Mouse (Mus musculus): ENCODE data around the gene Gm12258. TPM values are rescaled to one million over a fixed set of nuclear protein-coding genes. Genes with fewer than 3 reads are reported as not detected.
"Not testable (repeated sequence)": the region's sequence is repeated elsewhere in the genome, so short reads cannot be mapped to it uniquely, and the experiment has no call there.

The Gm12258 gene
- 2.6 and 2.9 TPM in 2 replicates for polyA plus RNA-seq (2012; rRNA removed)

DNA sequence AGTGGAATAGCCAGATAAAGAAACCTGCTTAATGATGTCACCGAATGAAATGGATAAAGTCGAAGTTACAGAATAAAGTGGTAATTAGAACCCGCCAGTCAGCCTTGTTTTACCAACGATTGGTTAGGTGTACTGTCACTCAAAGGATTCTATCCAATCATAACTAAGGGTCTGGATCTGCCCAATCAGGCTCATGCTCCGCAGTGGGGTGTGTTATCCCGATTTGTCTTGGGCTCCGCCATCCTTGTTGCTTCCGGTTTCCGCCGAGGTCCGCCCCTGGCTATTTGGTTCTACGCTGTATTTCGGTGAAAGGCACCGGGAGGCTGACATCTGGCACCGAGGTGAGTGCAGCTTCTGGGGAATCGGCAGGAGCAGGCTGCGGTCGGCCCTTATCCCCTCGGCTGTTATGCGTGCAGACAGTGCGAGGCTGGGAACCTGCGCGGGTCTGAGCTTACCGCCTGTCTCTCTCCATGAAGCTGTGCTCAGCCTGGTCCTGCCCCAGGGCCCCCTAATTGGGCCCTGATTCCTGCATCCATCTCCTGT is at the start of gene Gm12258:
Gm12258 (plus strand) TSS at position 240 of the 543 bp plus-strand sequence.
- Histone ChIP-seq H3K36me3 (ENCODE audit: control insufficient read depth, insufficient read depth, low read length) (peaks cover 4% of the 10 kb centered on the region; the same call in 1 of the 2 replicates), H3K27me3 (ENCODE audit: control insufficient read depth, insufficient read depth, low read length) (no peaks in the 10 kb centered on the region), H3K4me1 (ENCODE audit: control insufficient read depth, insufficient read depth, insufficient read length) (no peaks in the 10 kb centered on the region; the same call in none of the 2 replicates), H3K4me3 (ENCODE audit: extremely low read depth, insufficient read depth, insufficient read length) (peak within 1 kb of the TSS; percentile 72), H3K27ac (ENCODE audit: insufficient read depth, low read length) (peak within 1 kb of the TSS; percentile 46; the same call in 1 of the 2 replicates)
- peak; percentile 77 to 99 for DNase-seq (ENCODE audit: low read depth in 1 of 2, low spot score in 2 of 2)
- TF ChIP-seq CTCF (IDR thresholded peaks at IDR 0.05; ENCODE audit: extremely low read depth, insufficient read depth, insufficient read length, insufficient replicate concordance), result no peak
- peak; percentile 13; the same call in 1 of the 2 replicates for TF ChIP-seq POLR2A (IDR thresholded peaks at IDR 0.05; ENCODE audit: low read depth, low read length)
- WGBS, result under 1% methylated on average over 24 of the region's 24 CpGs

DNA sequence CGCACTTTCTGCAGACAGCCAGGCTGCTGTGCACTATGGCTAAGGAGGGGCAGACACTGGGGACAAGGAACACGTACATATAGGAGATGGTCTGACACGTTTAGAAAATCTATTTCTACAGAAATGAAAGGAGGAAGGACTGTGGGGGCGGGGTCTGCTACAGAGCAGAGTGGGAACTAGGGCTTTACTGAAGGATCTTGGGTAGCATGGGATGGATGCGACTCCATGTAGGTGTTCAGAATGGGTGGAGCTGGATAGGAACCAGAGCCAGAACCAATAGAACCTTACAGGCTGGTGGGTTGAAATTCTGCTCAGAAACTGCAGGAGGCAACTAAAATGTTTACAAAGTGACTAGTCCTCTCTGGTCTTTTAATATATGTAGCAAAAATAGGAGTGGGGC is 47.2 kb upstream of the Gm12258 start:
- Histone ChIP-seq H3K4me3 (ENCODE audit: extremely low read depth, insufficient read depth, insufficient read length) (no peak overlapping the region), H3K36me3 (ENCODE audit: control insufficient read depth, insufficient read depth, low read length) (no peaks in the 10 kb centered on the region), H3K27ac (ENCODE audit: insufficient read depth, low read length) (no peak overlapping the region), H3K4me1 (ENCODE audit: control insufficient read depth, insufficient read depth, insufficient read length) (no peaks in the 10 kb centered on the region), H3K27me3 (ENCODE audit: control insufficient read depth, insufficient read depth, low read length) (no peaks in the 10 kb centered on the region)
- 55% methylated on average over 5 of the region's 5 CpGs for WGBS
- TF ChIP-seq POLR2A (IDR thresholded peaks at IDR 0.05; ENCODE audit: low read depth, low read length) (no peak), CTCF (IDR thresholded peaks at IDR 0.05; ENCODE audit: extremely low read depth, insufficient read depth, insufficient read length, insufficient replicate concordance) (no peak)
- no peak for DNase-seq (ENCODE audit: low read depth in 1 of 2, low spot score in 2 of 2)

DNA sequence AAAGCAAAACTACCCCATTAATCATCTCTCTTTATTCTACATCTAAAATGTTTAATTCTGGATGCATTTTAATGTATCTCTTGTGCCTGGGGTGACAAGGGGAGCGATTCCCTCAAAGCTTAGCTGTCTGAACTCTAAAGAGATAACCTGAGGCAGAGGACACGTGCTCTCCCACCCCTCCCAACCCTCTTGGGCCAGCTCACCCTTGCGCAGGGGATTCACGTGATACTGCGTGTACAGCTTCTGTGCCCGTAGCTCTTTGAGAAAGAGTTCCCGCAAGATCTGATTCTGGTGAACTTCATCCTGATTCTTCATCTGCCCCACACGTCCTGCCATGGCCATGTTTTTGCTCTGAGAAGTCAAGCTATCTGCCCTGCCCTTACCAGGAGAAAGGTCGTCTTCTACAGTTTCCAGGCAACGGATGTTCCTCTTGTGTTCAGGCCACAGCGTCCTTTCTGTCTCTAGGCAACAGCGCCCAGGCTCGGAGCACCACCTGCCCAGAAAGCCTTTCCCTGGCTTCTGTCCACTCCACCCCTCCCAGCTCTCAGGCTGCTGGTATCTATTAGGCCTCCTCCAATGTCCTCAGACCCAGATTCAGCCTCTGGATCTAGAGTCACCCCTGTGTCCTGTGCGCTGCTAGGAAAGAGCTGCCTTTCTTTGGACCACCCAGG is 45.3 kb upstream of the Gm12258 start, which contains the start of gene Fam183b:
Fam183b (minus strand) TSS at position 403 of the 671 bp plus-strand sequence.
- Histone ChIP-seq H3K4me3 (ENCODE audit: extremely low read depth, insufficient read depth, insufficient read length) (no peak within 1 kb of the TSS; the same call in 1 of the 2 replicates), H3K36me3 (ENCODE audit: control insufficient read depth, insufficient read depth, low read length) (no peaks in the 10 kb centered on the region), H3K27me3 (ENCODE audit: control insufficient read depth, insufficient read depth, low read length) (no peaks in the 10 kb centered on the region), H3K4me1 (ENCODE audit: control insufficient read depth, insufficient read depth, insufficient read length) (no peaks in the 10 kb centered on the region), H3K27ac (ENCODE audit: insufficient read depth, low read length) (no peak within 1 kb of the TSS)
- DNase-seq (ENCODE audit: low read depth in 1 of 2, low spot score in 2 of 2), result no peak
- WGBS, result 41% methylated on average over 14 of the region's 14 CpGs
- TF ChIP-seq POLR2A (IDR thresholded peaks at IDR 0.05; ENCODE audit: low read depth, low read length) (no peak), CTCF (IDR thresholded peaks at IDR 0.05; ENCODE audit: extremely low read depth, insufficient read depth, insufficient read length, insufficient replicate concordance) (no peak)

DNA sequence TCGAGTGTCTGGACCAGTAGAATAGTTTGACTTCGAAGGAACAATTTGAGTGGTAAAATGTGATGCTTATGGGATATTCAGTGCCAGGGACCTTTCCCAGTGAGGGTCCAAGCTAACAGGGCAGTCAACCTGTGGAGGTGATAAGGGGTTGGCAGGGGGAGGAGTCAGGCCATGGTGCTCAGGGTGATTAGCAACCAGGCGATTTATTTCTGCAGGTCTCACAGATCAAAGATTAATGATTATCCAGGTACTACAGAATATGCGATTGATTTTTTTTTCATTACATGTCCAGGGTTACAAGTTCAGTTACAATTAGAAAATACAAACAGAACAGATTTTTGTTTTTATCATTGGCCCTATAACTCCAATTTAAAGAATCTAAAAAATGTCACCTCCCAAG is 43.1 kb upstream of the Gm12258 start:
- DNase-seq (ENCODE audit: low read depth in 1 of 2, low spot score in 2 of 2), result no peak
- Histone ChIP-seq H3K36me3 (ENCODE audit: control insufficient read depth, insufficient read depth, low read length) (no peaks in the 10 kb centered on the region), H3K4me1 (ENCODE audit: control insufficient read depth, insufficient read depth, insufficient read length) (no peaks in the 10 kb centered on the region), H3K27me3 (ENCODE audit: control insufficient read depth, insufficient read depth, low read length) (no peaks in the 10 kb centered on the region), H3K27ac (ENCODE audit: insufficient read depth, low read length) (no peak overlapping the region), H3K4me3 (ENCODE audit: extremely low read depth, insufficient read depth, insufficient read length) (no peak overlapping the region)
- TF ChIP-seq CTCF (IDR thresholded peaks at IDR 0.05; ENCODE audit: extremely low read depth, insufficient read depth, insufficient read length, insufficient replicate concordance) (no peak), POLR2A (IDR thresholded peaks at IDR 0.05; ENCODE audit: low read depth, low read length) (no peak)
- WGBS, result 79% methylated on average over 4 of the region's 4 CpGs

DNA sequence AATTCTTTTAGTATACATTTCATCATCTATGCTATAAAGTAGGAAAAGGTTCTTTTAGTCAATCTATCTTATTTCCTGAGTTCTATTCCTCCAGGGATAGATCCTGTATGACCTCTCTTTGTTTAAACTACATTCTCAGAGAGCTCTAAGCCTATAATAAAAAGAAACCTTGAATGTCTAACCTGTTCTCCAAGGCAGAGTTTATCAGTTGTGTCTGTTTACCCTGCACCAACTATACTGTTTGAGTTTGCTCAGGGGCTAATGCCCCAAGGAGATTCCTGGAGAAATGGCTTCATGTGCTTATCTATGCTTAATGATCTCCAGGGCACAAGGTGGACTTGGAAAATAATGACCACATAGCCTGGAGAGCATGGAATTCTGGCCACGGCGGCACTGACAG is 42.6 kb upstream of the Gm12258 start:
- H3K4me1 ChIP-seq (ENCODE audit: control insufficient read depth, insufficient read depth, insufficient read length), result no peaks in the 10 kb centered on the region
- TF ChIP-seq CTCF (IDR thresholded peaks at IDR 0.05; ENCODE audit: extremely low read depth, insufficient read depth, insufficient read length, insufficient replicate concordance), result no peak
- TF ChIP-seq POLR2A (IDR thresholded peaks at IDR 0.05; ENCODE audit: low read depth, low read length), result no peak
- WGBS, result 78% methylated on average over 2 of the region's 2 CpGs
- no peak overlapping the region for H3K4me3 ChIP-seq (ENCODE audit: extremely low read depth, insufficient read depth, insufficient read length)
- H3K36me3 ChIP-seq (ENCODE audit: control insufficient read depth, insufficient read depth, low read length), result no peaks in the 10 kb centered on the region
- H3K27ac ChIP-seq (ENCODE audit: insufficient read depth, low read length), result no peak overlapping the region
- no peaks in the 10 kb centered on the region for H3K27me3 ChIP-seq (ENCODE audit: control insufficient read depth, insufficient read depth, low read length)
- no peak for DNase-seq (ENCODE audit: low read depth in 1 of 2, low spot score in 2 of 2)

DNA sequence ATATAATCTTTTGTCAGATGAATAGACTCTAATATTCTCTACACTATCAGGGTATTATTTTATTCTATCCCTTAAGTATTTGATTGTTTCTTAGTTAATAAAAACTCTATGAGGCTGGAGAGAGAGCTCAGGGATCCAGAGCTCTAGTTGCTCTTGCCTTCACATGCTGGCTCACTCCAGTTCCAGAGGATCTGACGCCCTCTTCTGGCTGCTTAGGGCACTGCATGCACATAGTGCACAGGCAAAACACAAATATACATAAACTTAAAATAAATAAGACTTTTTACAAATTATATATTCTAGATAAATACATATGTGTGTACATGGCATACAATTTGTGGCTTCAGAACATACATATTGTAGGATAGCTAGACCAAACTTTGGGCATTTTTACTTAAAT is 35.0 kb upstream of the Gm12258 start:
- Histone ChIP-seq H3K36me3 (ENCODE audit: control insufficient read depth, insufficient read depth, low read length) (no peaks in the 10 kb centered on the region), H3K27me3 (ENCODE audit: control insufficient read depth, insufficient read depth, low read length) (no peaks in the 10 kb centered on the region), H3K4me1 (ENCODE audit: control insufficient read depth, insufficient read depth, insufficient read length) (no peaks in the 10 kb centered on the region), H3K4me3 (ENCODE audit: extremely low read depth, insufficient read depth, insufficient read length) (no peak overlapping the region), H3K27ac (ENCODE audit: insufficient read depth, low read length) (no peak overlapping the region)
- DNase-seq (ENCODE audit: low read depth in 1 of 2, low spot score in 2 of 2), result no peak
- WGBS, result 5% methylated on average over 1 of the region's 1 CpGs
- no peak for TF ChIP-seq POLR2A (IDR thresholded peaks at IDR 0.05; ENCODE audit: low read depth, low read length)
- TF ChIP-seq CTCF (IDR thresholded peaks at IDR 0.05; ENCODE audit: extremely low read depth, insufficient read depth, insufficient read length, insufficient replicate concordance), result no peak

DNA sequence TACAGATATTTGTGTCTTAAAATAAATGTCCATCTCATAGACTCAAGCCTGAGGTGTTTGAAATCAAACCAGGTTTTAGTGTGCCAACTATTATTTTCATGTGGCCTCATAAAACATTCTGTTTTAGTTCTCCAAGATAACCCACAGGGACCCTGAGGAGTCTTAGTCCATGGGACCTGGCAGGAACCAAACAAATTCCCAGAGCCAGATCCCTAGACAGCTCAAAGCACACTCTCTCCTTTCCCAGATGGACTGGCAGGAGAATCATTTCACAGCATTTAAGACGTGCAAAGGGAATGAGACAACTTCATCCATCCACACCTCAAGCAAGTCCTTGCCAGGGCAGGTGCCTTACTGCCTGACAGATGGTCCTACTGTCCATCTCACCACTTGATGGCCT is 32.3 kb upstream of the Gm12258 start, which contains the start of gene Olfr313:
Olfr313 (plus strand) TSS at position 301 of the 400 bp plus-strand sequence.
- H3K27me3 ChIP-seq (ENCODE audit: control insufficient read depth, insufficient read depth, low read length); H3K27ac ChIP-seq (ENCODE audit: insufficient read depth, low read length); H3K4me3 ChIP-seq (ENCODE audit: extremely low read depth, insufficient read depth, insufficient read length); H3K36me3 ChIP-seq (ENCODE audit: control insufficient read depth, insufficient read depth, low read length); DNase-seq (ENCODE audit: low read depth in 1 of 2, low spot score in 2 of 2); H3K4me1 ChIP-seq (ENCODE audit: control insufficient read depth, insufficient read depth, insufficient read length): not testable (repeated sequence)
- 64% methylated on average over 1 of the region's 1 CpGs for WGBS
